Mouse (Mus musculus): ENCODE measurements around the gene Ect2.

Gene Ect2

DNA sequence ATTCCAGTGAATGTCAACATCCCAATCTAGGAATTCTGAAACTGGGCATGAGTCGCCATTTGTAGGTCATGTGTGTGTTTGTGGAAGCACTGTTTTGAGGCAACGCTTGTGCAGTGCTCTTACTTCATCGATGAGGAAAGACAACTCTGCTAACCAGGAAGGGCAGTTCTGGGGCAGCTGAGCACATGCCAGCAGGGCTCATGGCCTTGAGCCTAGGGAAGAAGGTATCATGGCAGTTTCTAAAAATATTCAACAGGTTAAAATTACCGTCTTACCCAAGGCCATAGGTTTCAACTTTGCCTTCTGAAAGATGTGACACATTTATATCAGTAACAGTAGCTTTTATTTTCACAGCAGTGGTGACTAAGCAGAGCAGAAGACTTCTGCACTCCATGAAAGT lies 82.0 kb downstream of the Ect2 start:
- no peak for DNase-seq (ENCODE audit: low spot score in 2 of 2)

DNA sequence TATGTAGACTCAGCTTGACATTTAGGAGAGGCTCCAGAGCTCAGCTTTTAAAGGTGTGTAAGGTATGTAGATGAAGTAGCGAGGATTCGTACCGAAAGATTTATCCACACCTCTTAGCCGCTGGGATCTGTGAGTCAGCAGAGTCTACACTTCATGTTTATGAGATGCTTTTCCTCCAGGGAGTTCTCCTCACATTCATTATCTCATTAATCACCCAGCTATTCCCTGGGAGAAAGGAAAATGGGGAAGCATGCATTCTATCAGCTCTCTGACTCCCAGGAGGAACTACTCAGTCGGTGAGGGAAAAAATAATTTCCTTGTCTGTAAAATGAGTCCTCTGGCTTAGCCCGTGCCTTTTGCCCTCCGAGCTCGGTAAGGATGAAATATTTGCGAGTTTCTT lies 83.3 kb downstream of the Ect2 start:
- no peak for DNase-seq (ENCODE audit: low spot score in 2 of 2)

DNA sequence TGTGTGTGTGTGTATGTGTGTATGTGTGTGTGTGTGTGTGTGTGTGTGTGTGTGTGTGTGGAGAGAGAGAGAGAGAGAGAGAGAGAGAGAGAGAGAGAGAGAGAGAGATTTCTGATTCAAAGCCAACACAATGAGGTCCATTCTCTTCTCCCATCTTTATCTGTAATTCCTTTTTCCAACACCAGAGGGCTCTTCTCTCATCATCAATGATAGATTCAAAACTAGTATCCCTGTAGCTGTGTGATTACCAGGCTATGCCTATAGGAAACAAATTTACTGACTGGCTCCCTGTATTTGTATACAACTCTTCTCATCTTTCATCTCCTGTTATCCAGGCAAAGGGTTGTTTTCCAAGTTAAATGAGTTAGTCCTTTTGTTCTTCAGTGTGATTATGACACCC lies 86.5 kb downstream of the Ect2 start:
- no peak for DNase-seq (ENCODE audit: low spot score in 2 of 2)

DNA sequence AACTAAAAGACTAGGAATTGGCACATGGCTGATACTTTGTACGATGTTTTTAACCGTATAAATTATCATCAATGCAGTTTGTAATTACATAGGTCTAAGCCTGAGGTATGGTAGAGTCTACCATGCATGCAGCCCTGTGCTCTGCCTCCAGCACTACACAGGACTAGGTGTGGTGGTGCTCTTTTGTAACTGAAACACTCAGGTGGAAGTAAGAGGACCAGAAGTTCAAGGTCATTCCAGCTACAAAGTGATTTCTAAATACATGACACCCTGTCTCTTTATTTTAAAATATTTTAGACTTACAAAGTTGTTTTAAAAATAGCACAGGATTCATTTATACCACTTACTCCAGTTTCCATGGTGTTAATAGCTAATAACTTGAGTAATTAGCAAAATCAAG lies 88.8 kb downstream of the Ect2 start:
- DNase-seq (ENCODE audit: low spot score in 2 of 2): no peak

DNA sequence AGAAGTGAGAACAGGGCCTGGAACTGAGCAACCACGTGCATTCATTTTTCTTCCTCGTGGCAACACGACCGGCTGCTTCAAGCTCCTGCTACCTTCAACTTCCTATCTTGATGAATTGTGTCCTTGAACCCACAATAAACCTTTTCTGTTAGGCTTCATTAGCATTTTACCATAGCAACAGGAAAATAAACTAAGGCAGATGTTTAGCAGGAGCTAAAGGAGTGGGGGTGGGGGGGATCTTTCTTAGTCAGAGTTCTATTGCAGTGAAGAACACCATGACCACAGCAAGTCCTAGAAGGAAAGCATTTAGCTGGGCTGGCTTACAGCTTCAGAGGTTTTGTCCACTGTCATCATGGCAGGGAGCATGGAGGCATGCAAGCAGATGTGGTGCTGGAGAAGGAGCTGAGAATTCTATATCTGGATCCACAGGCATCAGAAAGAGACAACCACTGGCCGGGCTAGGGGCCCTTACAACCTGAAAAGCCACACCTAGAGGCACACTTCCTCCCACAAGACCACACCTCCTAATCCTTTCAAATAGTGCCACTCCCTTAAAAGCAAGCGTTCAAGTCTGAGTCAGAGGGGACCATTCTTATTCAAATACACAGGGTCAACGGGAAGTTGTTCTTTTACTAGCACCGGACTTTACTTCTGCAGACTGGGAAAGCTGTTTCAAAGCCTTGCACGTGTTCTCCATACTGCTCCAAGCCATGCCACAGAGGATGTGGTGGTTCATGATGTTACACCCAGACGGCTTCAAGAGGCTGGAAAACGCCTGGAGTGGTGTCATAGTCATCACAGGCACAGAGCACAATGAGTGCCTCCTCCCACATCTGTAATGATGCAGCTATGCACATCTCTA lies 90.0 kb downstream of the Ect2 start:
- no peak for DNase-seq (ENCODE audit: low spot score in 2 of 2)

DNA sequence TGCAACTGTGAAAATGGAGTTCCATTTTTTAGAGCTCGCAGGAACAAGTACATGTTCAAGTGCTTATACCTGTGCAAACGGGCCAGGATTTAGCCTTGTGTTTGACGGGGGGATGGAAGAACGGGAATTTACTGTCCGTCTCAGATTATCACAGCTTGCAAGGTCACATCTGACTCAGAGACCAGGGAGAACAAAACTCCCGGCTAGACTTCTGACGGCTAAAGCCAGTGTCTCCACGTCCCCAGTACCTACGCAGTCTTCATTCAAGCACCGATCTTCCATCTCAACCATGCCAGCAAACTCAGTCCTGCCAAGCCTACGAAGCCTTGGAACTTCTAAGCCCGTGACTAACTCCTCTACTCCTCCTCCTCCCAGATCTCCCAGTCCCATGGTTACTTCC lies 93.2 kb downstream of the Ect2 start:
- DNase-seq (ENCODE audit: low spot score in 2 of 2): no peak

DNA sequence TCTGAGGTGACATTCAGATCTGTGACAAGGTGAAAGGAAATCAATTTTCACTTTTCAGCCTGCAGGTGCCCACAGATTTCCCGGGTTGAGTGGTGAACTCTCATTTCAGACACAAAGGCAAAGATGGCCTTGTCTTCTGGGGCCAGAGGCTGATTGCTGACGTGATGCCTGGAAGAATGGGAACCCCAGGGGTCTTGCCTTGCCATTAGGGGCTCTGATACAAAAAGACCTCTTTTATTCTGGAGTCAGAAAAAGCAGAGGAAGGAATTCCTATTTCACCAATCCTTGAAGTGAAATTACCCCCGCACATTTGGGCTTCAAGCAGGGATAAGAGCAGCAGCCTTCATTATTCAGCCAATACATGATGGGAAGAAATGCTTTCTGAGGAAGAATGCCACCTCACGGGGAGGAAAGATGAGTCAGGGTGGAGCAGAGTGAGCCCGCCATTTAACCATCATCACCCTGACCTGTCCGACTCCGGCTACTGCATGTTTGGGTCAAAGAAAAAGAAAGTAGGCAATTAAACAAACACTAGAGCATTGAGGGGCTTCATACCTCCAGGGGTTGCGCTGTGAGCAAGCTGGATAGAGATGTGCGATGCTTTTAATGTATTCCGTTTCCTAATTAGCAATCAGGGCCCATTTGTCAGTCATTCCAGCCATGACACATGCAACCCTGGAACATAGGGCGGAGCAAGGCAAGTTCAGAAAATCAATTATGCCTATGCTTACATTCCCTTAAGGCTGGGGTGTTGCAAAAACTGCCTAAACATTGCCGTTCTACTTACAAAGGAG lies 94.0 kb downstream of the Ect2 start:
- no peak for DNase-seq (ENCODE audit: low spot score in 2 of 2)

DNA sequence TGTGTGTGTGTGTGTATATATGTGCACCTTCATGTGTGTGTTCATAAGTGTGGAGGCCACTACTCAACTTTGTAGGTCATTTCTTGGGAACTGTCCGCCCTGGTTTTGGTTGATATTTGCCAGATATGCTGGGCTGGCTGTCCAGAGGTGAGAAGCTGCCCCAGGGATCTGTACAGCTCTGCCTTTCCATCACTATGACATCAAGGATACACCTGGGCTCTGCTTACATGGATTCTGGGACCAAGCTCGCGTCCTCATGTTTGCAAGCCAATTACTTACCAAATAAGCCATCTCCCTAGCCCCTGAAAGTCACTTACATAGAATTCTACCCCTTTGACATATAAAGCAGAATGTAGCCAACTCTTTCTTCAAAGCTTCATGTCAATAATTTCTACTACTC lies 98.2 kb downstream of the Ect2 start:
- no peak for DNase-seq (ENCODE audit: low spot score in 2 of 2)

DNA sequence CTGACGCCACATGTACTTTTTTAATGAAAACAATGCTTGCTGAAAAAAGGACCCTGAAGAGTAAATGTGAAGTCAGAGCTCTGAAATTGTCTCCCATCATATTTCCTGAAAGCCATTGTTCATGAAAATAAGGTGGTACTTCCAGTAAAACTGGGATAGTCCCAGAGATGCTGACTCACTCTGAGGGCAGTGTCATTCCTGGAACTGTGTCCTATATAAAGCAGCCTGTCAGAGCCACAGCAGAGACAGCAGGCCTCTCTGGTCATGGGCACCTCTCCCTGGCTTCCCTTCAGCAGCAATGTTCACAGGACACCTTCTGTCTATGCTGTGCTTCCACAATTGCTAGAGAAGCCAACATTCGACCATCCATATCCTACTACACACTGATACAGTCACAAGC lies 98.9 kb downstream of the Ect2 start:
- no peak for DNase-seq (ENCODE audit: low spot score in 2 of 2)

All from frontal cortex, postnatal 36 days (tissue).